Mouse (Mus musculus): Measurements from ENCODE around the gene Mfsd14a. TPM values are rescaled to one million over a fixed set of nuclear protein-coding genes. Genes with fewer than 3 reads are reported as not detected.

The Mfsd14a gene
- total and polyA plus RNA-seq, 3 experiments = 39.2 to 111 (median 45.9) TPM

- Histone ChIP-seq H3K4me1 (ENCODE audit: control insufficient read depth in 1 of 2, insufficient read depth in 2 of 2, low read length in 2 of 2) (peaks cover 0 to 5% of the 10 kb centered on the region in 2 experiments; a peak in 2 of 4 replicates), H3K36me3 (ENCODE audit: control insufficient read depth in 1 of 2, insufficient read depth in 2 of 2, low read length in 2 of 2) (peaks cover 9 to 43% of the 10 kb centered on the region in 2 experiments)
Observed at GRCm38 (mm10) chr3:116637693-116638476, 24.6 kb downstream of the Mfsd14a start.

GRCm38 (mm10) chr3:116635799-116636198 lies 26.7 kb downstream of the Mfsd14a start:
- Histone ChIP-seq H3K36me3 (ENCODE audit: control insufficient read depth in 1 of 2, insufficient read depth in 2 of 2, low read length in 2 of 2) (peaks cover 3 to 40% of the 10 kb centered on the region in 2 experiments; a peak in 3 of 4 replicates), H3K27me3 (ENCODE audit: control insufficient read depth in 1 of 2, insufficient read depth in 2 of 2, low read length in 2 of 2) (no peaks in the 10 kb centered on the region), H3K27ac (ENCODE audit: control insufficient read depth, low read depth, low read length) (no peak overlapping the region), H3K4me3 (ENCODE audit: control insufficient read depth in 1 of 2, insufficient read depth in 1 of 2, low read depth in 2 of 2, low read length in 2 of 2) (no peak overlapping the region), H3K9ac (ENCODE audit: control insufficient read depth, low read depth, low read length, poor library complexity, severe bottlenecking) (no peak overlapping the region), H3K4me1 (ENCODE audit: control insufficient read depth in 1 of 2, insufficient read depth in 2 of 2, low read length in 2 of 2) (no peaks in the 10 kb centered on the region), H3K9me3 (replicated peaks; ENCODE audit: insufficient read depth, low read length) (no peaks in the 10 kb centered on the region), H3K79me2 (ENCODE audit: control insufficient read depth, insufficient read depth, low read length, poor library complexity) (no peaks in the 10 kb centered on the region)
- TF ChIP-seq POLR2AphosphoS5 (IDR thresholded peaks at IDR 0.05; ENCODE audit: borderline replicate concordance, low read depth, low read length) (no peak), USF1 (IDR thresholded peaks at IDR 0.05; ENCODE audit: low read depth, low read length) (no peak), CHD2 (IDR thresholded peaks at IDR 0.05; ENCODE audit: low read length) (no peak), USF2 (IDR thresholded peaks at IDR 0.05; ENCODE audit: borderline replicate concordance in 1 of 2, insufficient read depth in 1 of 2, low read depth in 1 of 2, low read length in 2 of 2) (no peak), NRF1 (IDR thresholded peaks at IDR 0.05; ENCODE audit: insufficient read depth, low read depth, low read length, poor library complexity, severe bottlenecking) (no peak), TCF12 (IDR thresholded peaks at IDR 0.05; ENCODE audit: low read depth, low read length) (no peak), HCFC1 (IDR thresholded peaks at IDR 0.05; ENCODE audit: low read depth, low read length) (no peak), EP300 (IDR thresholded peaks at IDR 0.05; ENCODE audit: low read depth in 1 of 2, low read length in 2 of 2) (no peak), NELFE (IDR thresholded peaks at IDR 0.05; ENCODE audit: low read depth, low read length) (no peak), JUND (IDR thresholded peaks at IDR 0.05; ENCODE audit: low read depth, low read length) (no peak), TBP (IDR thresholded peaks at IDR 0.05; ENCODE audit: low read depth, low read length) (no peak), MAX (IDR thresholded peaks at IDR 0.05; ENCODE audit: low read length) (no peak), CHD1 (IDR thresholded peaks at IDR 0.05; ENCODE audit: low read depth, low read length) (no peak), ETS1 (IDR thresholded peaks at IDR 0.05; ENCODE audit: low read depth, low read length) (no peak), E2F4 (IDR thresholded peaks at IDR 0.05; ENCODE audit: borderline replicate concordance, low read depth, low read length) (no peak), ZKSCAN1 (IDR thresholded peaks at IDR 0.05; ENCODE audit: low read depth, low read length) (no peak), MXI1 (IDR thresholded peaks at IDR 0.05; ENCODE audit: low read depth, low read length) (no peak), ZMIZ1 (IDR thresholded peaks at IDR 0.05; ENCODE audit: low read depth, low read length) (no peak), POLR2AphosphoS2 (IDR thresholded peaks at IDR 0.05; ENCODE audit: low read length) (no peak)
- no peak for DNase-seq (ENCODE audit: low read depth, low spot score)

More at GRCm38 (mm10) chr3:116637693-116638476, 24.6 kb downstream of the Mfsd14a start:
- Histone ChIP-seq H3K4me3 (ENCODE audit: control insufficient read depth in 1 of 2, insufficient read depth in 1 of 2, low read depth in 2 of 2, low read length in 2 of 2) (no peak overlapping the region), H3K27me3 (ENCODE audit: control insufficient read depth in 1 of 2, insufficient read depth in 2 of 2, low read length in 2 of 2) (no peaks in the 10 kb centered on the region), H3K79me2 (ENCODE audit: control insufficient read depth, insufficient read depth, low read length, poor library complexity) (no peaks in the 10 kb centered on the region), H3K9me3 (replicated peaks; ENCODE audit: insufficient read depth, low read length) (no peaks in the 10 kb centered on the region), H3K9ac (ENCODE audit: control insufficient read depth, low read depth, low read length, poor library complexity, severe bottlenecking) (no peak overlapping the region), H3K27ac (ENCODE audit: control insufficient read depth, low read depth, low read length) (no peak overlapping the region)
- no peak for DNase-seq (ENCODE audit: low read depth, low spot score)
- no peak for TF ChIP-seq EP300 (IDR thresholded peaks at IDR 0.05; ENCODE audit: low read depth in 1 of 2, low read length in 2 of 2)
- TF ChIP-seq MAX (IDR thresholded peaks at IDR 0.05; ENCODE audit: low read length) = no peak
- TF ChIP-seq ZNF384 (IDR thresholded peaks at IDR 0.05; ENCODE audit: low read depth, low read length) = no peak
- TF ChIP-seq BHLHE40 (IDR thresholded peaks at IDR 0.05; ENCODE audit: borderline replicate concordance, low read depth, low read length) = no peak
- TF ChIP-seq USF2 (IDR thresholded peaks at IDR 0.05; ENCODE audit: borderline replicate concordance in 1 of 2, insufficient read depth in 1 of 2, low read depth in 1 of 2, low read length in 2 of 2) = no peak
- no peak for TF ChIP-seq POLR2A (IDR thresholded peaks at IDR 0.05; ENCODE audit: control insufficient read depth in 1 of 2, insufficient read depth in 1 of 2, low read depth in 1 of 2, low read length in 2 of 2, poor library complexity in 1 of 2)
- no peak for TF ChIP-seq TAL1 (IDR thresholded peaks at IDR 0.05; ENCODE audit: low read length)

Data from MEL (cell line).